ENCODE assay signal across 8 mouse cellular contexts in the genomic region with DNA sequence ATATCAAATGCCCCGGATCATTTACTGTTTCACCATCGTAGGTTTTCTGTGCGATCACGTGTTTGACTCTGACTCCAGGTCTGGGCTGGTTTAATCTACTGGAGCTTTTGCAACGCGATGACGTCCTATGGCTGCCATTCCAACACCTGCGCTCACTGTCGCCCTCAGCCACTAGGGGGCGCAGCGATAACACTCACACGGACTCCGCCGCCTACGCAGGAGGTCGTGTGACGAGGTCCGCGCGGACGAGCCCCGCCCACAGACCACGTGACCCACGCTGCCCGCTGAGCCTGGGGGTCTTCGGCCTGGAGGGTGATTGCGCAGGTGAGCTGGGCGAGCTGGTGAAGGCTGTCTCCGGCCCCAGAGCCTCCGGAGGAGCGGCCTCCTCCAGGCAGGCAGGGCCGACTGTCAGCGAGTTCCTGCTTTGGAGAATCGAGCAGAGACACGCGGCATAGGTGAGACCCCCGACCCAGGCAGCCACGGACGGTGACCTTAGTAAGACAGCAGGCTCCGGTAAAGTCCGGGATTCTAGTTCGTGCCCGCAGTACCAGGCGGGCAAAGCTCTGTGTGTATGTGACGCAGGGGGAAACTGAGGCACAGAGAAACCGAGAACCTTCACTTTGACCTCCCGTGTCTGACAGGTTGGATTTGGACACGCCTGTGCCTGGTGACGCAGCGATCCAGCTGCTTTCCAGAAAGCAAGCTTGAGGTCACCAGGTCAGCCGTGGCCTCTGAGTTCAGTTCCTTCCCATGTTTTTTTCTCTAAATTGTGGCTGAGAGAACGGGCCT. TPM values are rescaled to one million over a fixed set of nuclear protein-coding genes. Genes with fewer than 3 reads are reported as not detected.
DNase-seq lines count a peak whose midpoint lies in the region; ATAC-seq and TF ChIP-seq lines count a peak whose summit lies in the region.

Gaa (plus strand) TSS at position 120 of the 789 bp plus-strand sequence.

- H3K36me3 ChIP-seq in forebrain, embryonic 10.5 days (replicated peaks), result peaks cover 24% of the 10 kb centered on the region
- H3K36me3 ChIP-seq in heart, embryonic 15.5 days, result peaks cover 7% of the 10 kb centered on the region; the same call in 1 of the 2 replicates
- no peaks in the 10 kb centered on the region for H3K36me3 ChIP-seq in liver, embryonic 14.5 days (replicated peaks; ENCODE audit: control insufficient read depth, insufficient read depth, low read depth)
- H3K36me3 ChIP-seq in neural tube, embryonic 11.5 days (ENCODE audit: control insufficient read depth, insufficient read depth, low read length), result no peaks in the 10 kb centered on the region
- H3K36me3 ChIP-seq in stomach, postnatal 0 days (ENCODE audit: control insufficient read depth, insufficient read depth, low read length), result no peaks in the 10 kb centered on the region

- H3K4me2 ChIP-seq in heart, embryonic 15.5 days, result peak within 1 kb of the TSS; percentile 88
- H3K4me2 ChIP-seq in liver, embryonic 14.5 days (ENCODE audit: low read depth), result peak within 1 kb of the TSS; percentile 65
- H3K4me2 ChIP-seq in neural tube, embryonic 11.5 days (ENCODE audit: low read depth), result peak within 1 kb of the TSS; percentile 87
- peak within 1 kb of the TSS; percentile 98 for H3K4me2 ChIP-seq in stomach, postnatal 0 days (replicated peaks; ENCODE audit: low read depth)

- DNase-seq in CD8-positive naive resting alpha-beta T cell, adult 2 months (ENCODE audit: low read depth in 2 of 2, low spot score in 2 of 2), result peak; percentile 96 to 97
- peak; percentile 98 for DNase-seq in c-Kit-positive CD71-negative TER-119-negative erythroid progenitor cells, embryonic 14.5 days (ENCODE audit: low read depth)
- DNase-seq in forebrain, embryonic 10.5 days (ENCODE audit: extremely low spot score, low spot score), result peak; percentile 95
- peak; percentile 96 to 97 for DNase-seq in kidney, postnatal 25 days
- peak; percentile 87 to 90 (median 87) for DNase-seq in liver, embryonic 14.5 days (ENCODE audit: low read depth in 3 of 3, low spot score in 3 of 3)
- peak; percentile 96 for DNase-seq in neural tube, embryonic 11.5 days (ENCODE audit: low spot score)
- peak; percentile 98 for DNase-seq in stomach, postnatal 0 days (ENCODE audit: low spot score)

- H3K4me1 ChIP-seq in forebrain, embryonic 10.5 days, result peaks cover 26% of the 10 kb centered on the region
- peaks cover 18% of the 10 kb centered on the region for H3K4me1 ChIP-seq in heart, embryonic 15.5 days (replicated peaks)
- peaks cover 0 to 11% of the 10 kb centered on the region in 2 experiments; a peak in 2 of 4 replicates for H3K4me1 ChIP-seq in liver, embryonic 14.5 days (replicated peaks; ENCODE audit: control insufficient read depth in 2 of 2, insufficient read depth in 2 of 2, low read length in 1 of 2)
- H3K4me1 ChIP-seq in neural tube, embryonic 11.5 days (ENCODE audit: control insufficient read depth, insufficient read depth, low read length), result 0 out of 2 replicates have a peak, but pooled peaks cover 3% of the 10 kb centered on the region
- no peaks in the 10 kb centered on the region for H3K4me1 ChIP-seq in stomach, postnatal 0 days (replicated peaks; ENCODE audit: control insufficient read depth, insufficient read depth)

- WGBS in forebrain, embryonic 10.5 days, result 5% methylated on average over 52 of the region's 52 CpGs
- 3% methylated on average over 52 of the region's 52 CpGs for WGBS in heart, embryonic 15.5 days
- 3% methylated on average over 52 of the region's 52 CpGs for WGBS in liver, embryonic 14.5 days (ENCODE audit: insufficient replicate concordance)
- 6% methylated on average over 52 of the region's 52 CpGs for WGBS in neural tube, embryonic 11.5 days
- WGBS in stomach, postnatal 0 days, result 2% methylated on average over 52 of the region's 52 CpGs

- no peaks in the 10 kb centered on the region; the same call in 1 of the 2 replicates for H3K27me3 ChIP-seq in forebrain, embryonic 10.5 days (ENCODE audit: poor library complexity, severe bottlenecking)
- H3K27me3 ChIP-seq in heart, embryonic 15.5 days, result no peaks in the 10 kb centered on the region
- H3K27me3 ChIP-seq in liver, embryonic 14.5 days (ENCODE audit: control insufficient read depth, insufficient read depth, low read length), result no peaks in the 10 kb centered on the region
- no peaks in the 10 kb centered on the region for H3K27me3 ChIP-seq in neural tube, embryonic 11.5 days (ENCODE audit: control insufficient read depth, insufficient read depth, low read length)
- H3K27me3 ChIP-seq in stomach, postnatal 0 days (ENCODE audit: control insufficient read depth, insufficient read depth, low read length), result no peaks in the 10 kb centered on the region

- H3K9ac ChIP-seq in heart, embryonic 15.5 days, result peak within 1 kb of the TSS; percentile 78
- peak within 1 kb of the TSS; percentile 61 for H3K9ac ChIP-seq in liver, embryonic 14.5 days (replicated peaks)
- peak within 1 kb of the TSS; percentile 53 for H3K9ac ChIP-seq in neural tube, embryonic 11.5 days (ENCODE audit: low read length)
- H3K9ac ChIP-seq in stomach, postnatal 0 days (ENCODE audit: low read length), result peak within 1 kb of the TSS; percentile 75

- no peak for TF ChIP-seq EP300 in liver, embryonic 14.5 days (IDR thresholded peaks at IDR 0.05; ENCODE audit: low read depth)
- TF ChIP-seq EP300 in stomach, postnatal 0 days (optimal IDR thresholded peaks at IDR 0.05), result no peak

- peak within 1 kb of the TSS; percentile 83 for H3K27ac ChIP-seq in forebrain, embryonic 10.5 days
- peak within 1 kb of the TSS; percentile 50; the same call in 1 of the 2 replicates for H3K27ac ChIP-seq in heart, embryonic 15.5 days
- no peak within 1 kb of the TSS for H3K27ac ChIP-seq in liver, embryonic 14.5 days
- no peak within 1 kb of the TSS for H3K27ac ChIP-seq in neural tube, embryonic 11.5 days (ENCODE audit: low read depth, low read length)
- H3K27ac ChIP-seq in stomach, postnatal 0 days (replicated peaks), result peak within 1 kb of the TSS; percentile 65

- ATAC-seq in heart, embryonic 15.5 days (replicated peaks; ENCODE audit: insufficient number of reproducible peaks, insufficient read depth, low FRiP score, low read depth), result peak; percentile 85
- ATAC-seq in liver, embryonic 14.5 days (ENCODE audit: insufficient read depth), result peak; percentile 80
- ATAC-seq in neural tube, embryonic 11.5 days (ENCODE audit: insufficient read depth, low FRiP score, low TSS enrichment), result peak; percentile 76; the same call in 1 of the 2 replicates
- ATAC-seq in stomach, postnatal 0 days (ENCODE audit: low FRiP score, low TSS enrichment), result peak; percentile 87

- H3K9me3 ChIP-seq in forebrain, embryonic 10.5 days, result no peaks in the 10 kb centered on the region
- H3K9me3 ChIP-seq in heart, embryonic 15.5 days (replicated peaks), result no peaks in the 10 kb centered on the region
- H3K9me3 ChIP-seq in liver, embryonic 14.5 days (ENCODE audit: control insufficient read depth, low read length), result no peaks in the 10 kb centered on the region
- H3K9me3 ChIP-seq in neural tube, embryonic 11.5 days (ENCODE audit: control insufficient read depth, low read length), result no peaks in the 10 kb centered on the region
- no peaks in the 10 kb centered on the region for H3K9me3 ChIP-seq in stomach, postnatal 0 days (ENCODE audit: control insufficient read depth, low read length)

- H3K4me3 ChIP-seq in forebrain, embryonic 10.5 days, result peak within 1 kb of the TSS; percentile 79
- peak within 1 kb of the TSS; percentile 73 for H3K4me3 ChIP-seq in heart, embryonic 15.5 days
- H3K4me3 ChIP-seq in liver, embryonic 14.5 days (ENCODE audit: insufficient read depth in 1 of 2, low read depth in 2 of 2, low read length in 2 of 2), result peak within 1 kb of the TSS; percentile 58 to 64
- H3K4me3 ChIP-seq in neural tube, embryonic 11.5 days (ENCODE audit: low read depth, low read length), result peak within 1 kb of the TSS; percentile 51
- peak within 1 kb of the TSS; percentile 60 for H3K4me3 ChIP-seq in stomach, postnatal 0 days (ENCODE audit: low read depth, low read length)

- TF ChIP-seq CTCF in liver, embryonic 14.5 days (IDR thresholded peaks at IDR 0.05; ENCODE audit: low read depth), result peak; percentile 100
- TF ChIP-seq CTCF in stomach, postnatal 0 days (IDR thresholded peaks at IDR 0.05; ENCODE audit: low read depth), result peak; percentile 100

RNA-seq across cellular contexts. Expression of gene Gaa, which starts in this region (rescaled TPM):
- polyA plus RNA-seq in forebrain, embryonic 10.5 days (2016; fragmentation: Nextera tagmentation; extraction: Ambion mirVana), result 27.5 and 28.4 TPM in 2 replicates
- 74.7 and 97.9 TPM in 2 replicates for polyA plus RNA-seq in heart, embryonic 15.5 days (2015; fragmentation: Nextera tagmentation; extraction: Ambion mirVana)
- polyA plus RNA-seq in liver, embryonic 14.5 days (2012; rRNA removed), result 14.7 and 18.8 TPM in 2 replicates
- 11.8 and 14.7 TPM in 2 replicates for polyA plus RNA-seq in liver, embryonic 14.5 days (2014; fragmentation: Nextera tagmentation; extraction: Ambion mirVana)
- polyA plus RNA-seq in neural tube, embryonic 11.5 days (2014; fragmentation: Nextera tagmentation; extraction: Ambion mirVana), result 21.4 and 24.1 TPM in 2 replicates
- polyA plus RNA-seq in stomach, postnatal 0 days (2015; fragmentation: Nextera tagmentation; extraction: Ambion mirVana), result 30.8 and 35.5 TPM in 2 replicates

Comparison
In these comparisons a context has a peak if more than half of its experiments do, and no peak if none do; other contexts are left out.
1. H3K27ac ChIP-seq: peak in forebrain, embryonic 10.5 days (single experiment), heart, embryonic 15.5 days (single experiment) and stomach, postnatal 0 days (single experiment); none in liver, embryonic 14.5 days (single experiment) and neural tube, embryonic 11.5 days (single experiment).
2. Peak in every context shown above with its lines, with median percentiles within 50 percentile points of each other: DNase-seq, H3K4me3 ChIP-seq, ATAC-seq, H3K4me2 ChIP-seq and H3K9ac ChIP-seq.